ENCODE assay signal across 12 mouse cellular contexts in the genomic region with DNA sequence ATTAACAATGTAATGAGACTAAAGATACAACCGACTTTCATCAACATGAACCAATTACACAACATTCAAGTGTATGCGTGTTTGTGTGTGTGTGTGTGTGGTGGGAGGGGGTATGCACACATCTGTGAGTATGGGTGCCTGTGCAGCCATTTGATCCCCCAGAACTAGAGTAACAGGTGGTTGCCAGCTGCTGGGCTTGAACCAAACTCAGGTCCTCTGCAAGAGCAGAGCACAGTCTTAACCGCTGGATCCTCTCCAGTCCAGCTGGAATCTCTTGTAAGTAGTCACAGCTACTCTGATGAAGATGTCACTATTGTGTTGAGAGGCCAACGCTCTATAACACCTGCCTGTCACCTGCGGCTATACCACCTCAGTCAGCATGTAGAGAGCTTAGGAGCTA.
"Had no signal": no experiment of that assay in that cellular context is flagged by ENCODE, and none has a peak within 500 bp of the region (broad histone marks: within the 10 kb centered on the region; RNA-seq: fewer than 3 reads in every experiment).

No protein-coding gene starts in this region.

- DNase-seq: lung, embryonic 14.5 days; lung, postnatal 10 days; lung, postnatal 4 days; midbrain, embryonic 14.5 days; retina, postnatal 1 day; right cerebral cortex, adult 18-20 months; right cerebral cortex, postnatal 25 days; right cerebral cortex, postnatal 4 days; spleen, adult 18-20 months; thymus, adult 18-20 months; thymus, postnatal 14 days; thymus, postnatal 36 days had no signal
